Mouse (Mus musculus) embryonic fibroblast, embryonic 13.5 days (primary cell): Measurements from ENCODE around the gene Pou5f1. TPM values are rescaled to one million over a fixed set of nuclear protein-coding genes. Genes with fewer than 3 reads are reported as not detected.
"Not testable (repeated sequence)": the region's sequence is repeated elsewhere in the genome, so short reads cannot be mapped to it uniquely, and the experiment has no call there.

Experiments
- H3K27ac ChIP-seq: 2 replicates; pipeline ENCODE4 v1.5.1; 2012; ENCODE audit warnings: low read length, control low read depth, inconsistent platforms; ENCODE audit not compliant: insufficient read depth
- H3K4me1 ChIP-seq: 2 replicates; pipeline ENCODE4 v1.6.1; 2011; ENCODE audit warnings: low read length; ENCODE audit not compliant: control insufficient read depth, insufficient read depth
- H3K4me3 ChIP-seq: 2 replicates; pipeline ENCODE4 v1.5.1; 2011; ENCODE audit warnings: mild to moderate bottlenecking, control low read depth, low read length; ENCODE audit not compliant: insufficient read depth
- CTCF ChIP-seq: IDR thresholded peaks from 2 replicates; pipeline ENCODE4 v1.5.1; 2011; ENCODE audit warnings: mild to moderate bottlenecking, control low read depth, low read length, moderate library complexity, borderline replicate concordance; ENCODE audit not compliant: insufficient read depth
- POLR2A ChIP-seq: IDR thresholded peaks from 2 replicates; pipeline ENCODE4 v1.6.1; 2011; ENCODE audit warnings: low read depth, mild to moderate bottlenecking, control low read depth, low read length, moderate library complexity
- polyA plus RNA-seq: library from polyadenylated mRNA; stranded (reverse); fragments of >200 nt; gene quantifications from 2 replicates; pipeline ENCODE4 v1.2.4, GENCODE M21; 2011; ENCODE audit warnings: low read depth; ENCODE audit not compliant: missing spikeins, insufficient read length

The Pou5f1 gene
- polyA plus RNA-seq, 1 experiment, result 0.39 TPM

DNA sequence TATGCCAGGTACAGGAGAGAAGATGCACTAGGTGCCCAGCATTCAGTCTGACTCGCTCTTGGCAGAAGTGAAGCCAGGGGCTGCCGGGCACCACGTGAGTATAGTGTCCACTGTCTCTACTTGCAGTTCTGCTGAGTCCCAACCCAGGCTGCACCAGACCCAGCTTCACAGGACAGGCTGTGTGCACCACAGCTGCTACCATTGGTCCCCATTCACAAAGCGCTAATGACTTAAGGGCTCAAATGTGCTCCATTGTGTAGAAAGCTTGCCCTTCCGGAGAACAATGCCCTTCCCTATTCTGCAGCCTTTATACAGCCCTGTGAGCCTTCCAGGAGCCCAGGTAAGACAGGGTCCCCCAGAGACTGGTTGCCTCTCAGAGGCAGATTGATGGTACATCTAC lies 15.5 kb upstream of the Pou5f1 start:
- no peak overlapping the region for H3K4me3 ChIP-seq
- no peaks in the 10 kb centered on the region for H3K4me1 ChIP-seq
- H3K27ac ChIP-seq, result no peak overlapping the region
- TF ChIP-seq CTCF (no peak), POLR2A (no peak)

DNA sequence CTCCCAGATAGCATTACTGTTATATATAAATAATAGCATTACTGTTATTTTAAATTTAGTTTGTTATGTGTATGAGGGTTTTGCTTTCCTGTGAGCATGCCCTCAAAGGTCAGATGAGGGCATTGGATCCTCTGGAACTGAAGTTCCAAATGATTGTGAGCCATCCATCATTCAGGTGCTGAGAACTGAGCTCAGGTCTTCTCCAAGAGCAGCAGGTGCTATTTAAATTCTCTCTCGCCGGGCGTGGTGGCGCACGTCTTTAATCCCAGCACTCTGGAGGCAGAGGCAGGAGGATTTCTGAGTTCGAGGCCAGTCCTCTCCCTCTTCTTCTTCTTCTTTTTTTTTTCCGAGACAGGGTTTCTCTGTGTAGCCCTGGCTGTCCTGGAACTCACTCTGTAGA lies 8.7 kb upstream of the Pou5f1 start:
- Histone ChIP-seq H3K27ac (no peak overlapping the region), H3K4me3 (no peak overlapping the region), H3K4me1 (no peaks in the 10 kb centered on the region)
- no peak for TF ChIP-seq CTCF
- TF ChIP-seq POLR2A, result no peak

GRCm38 (mm10) chr17:35502226-35502625 lies 3.6 kb upstream of the Pou5f1 start:
- TF ChIP-seq CTCF (no peak), POLR2A (no peak)
- H3K27ac ChIP-seq, result no peak overlapping the region
- H3K4me1 ChIP-seq, result no peaks in the 10 kb centered on the region
- H3K4me3 ChIP-seq, result no peak overlapping the region

DNA sequence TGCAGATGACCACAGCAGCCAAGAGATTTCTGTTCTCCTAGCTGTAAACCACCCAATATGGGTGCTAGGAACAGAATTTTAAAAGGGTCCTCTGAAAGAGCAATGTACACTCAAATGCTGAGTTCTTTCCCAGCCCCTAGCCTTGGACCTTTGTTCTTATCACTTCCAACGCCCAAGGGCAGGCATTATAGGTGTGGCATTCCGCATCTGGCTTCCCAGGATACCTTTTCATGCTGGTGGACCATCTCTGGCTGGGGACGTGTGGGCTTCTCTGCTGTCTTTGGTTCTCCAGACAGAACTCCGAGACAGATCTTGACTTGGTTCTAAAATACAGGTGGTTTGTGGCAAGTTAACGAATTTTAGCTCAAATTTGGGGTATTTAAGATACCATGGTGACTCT lies 3.1 kb upstream of the Pou5f1 start:
- H3K27ac ChIP-seq, result no peak overlapping the region
- H3K4me3 ChIP-seq, result no peak overlapping the region
- TF ChIP-seq CTCF (no peak), POLR2A (no peak)
- H3K4me1 ChIP-seq, result no peaks in the 10 kb centered on the region

- Histone ChIP-seq H3K4me3 (no peak overlapping the region), H3K27ac (no peak overlapping the region), H3K4me1 (no peaks in the 10 kb centered on the region)
- TF ChIP-seq CTCF (no peak), POLR2A (no peak)
Measured at GRCm38 (mm10) chr17:35503849-35504248, 2.0 kb upstream of the Pou5f1 start.

DNA sequence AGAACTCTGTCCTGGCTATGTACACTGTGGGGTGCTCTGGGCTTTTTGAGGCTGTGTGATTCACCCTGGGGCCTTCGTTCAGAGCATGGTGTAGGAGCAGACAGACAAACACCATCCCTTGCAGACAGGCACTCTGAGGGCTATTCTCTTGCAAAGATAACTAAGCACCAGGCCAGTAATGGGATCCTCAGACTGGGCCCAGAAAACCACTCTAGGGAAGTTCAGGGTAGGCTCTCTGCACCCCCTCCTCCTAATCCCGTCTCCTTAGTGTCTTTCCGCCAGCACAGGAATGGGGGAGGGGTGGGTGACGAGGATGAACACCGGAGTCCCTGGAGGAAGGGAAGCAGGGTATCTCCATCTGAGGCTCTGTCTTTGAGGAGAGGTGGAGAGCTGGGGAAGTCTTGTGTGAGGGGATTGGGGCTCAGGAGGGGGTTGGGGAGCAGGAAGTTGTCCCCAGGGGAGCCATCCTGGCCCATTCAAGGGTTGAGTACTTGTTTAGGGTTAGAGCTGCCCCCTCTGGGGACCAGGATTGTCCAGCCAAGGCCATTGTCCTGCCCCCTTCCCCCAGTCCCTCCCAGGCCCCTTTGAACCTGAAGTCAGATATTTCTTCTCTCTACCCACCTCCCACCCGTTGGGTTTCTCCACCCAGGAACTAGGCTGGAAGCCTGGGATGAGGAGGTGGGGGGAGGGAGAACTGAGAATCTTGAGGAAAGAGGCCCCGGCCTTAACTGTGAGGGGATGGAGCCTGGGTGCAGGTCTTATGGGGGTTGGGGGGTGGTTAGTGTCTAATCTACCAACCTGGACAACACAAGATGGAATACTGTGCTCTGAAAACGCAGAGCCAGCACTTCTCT lies 963 bp upstream of the Pou5f1 start:
- H3K27ac ChIP-seq, result no peak overlapping the region
- TF ChIP-seq POLR2A, result no peak
- TF ChIP-seq CTCF, result no peak
- no peaks in the 10 kb centered on the region for H3K4me1 ChIP-seq
- H3K4me3 ChIP-seq, result no peak overlapping the region

- TF ChIP-seq CTCF (no peak), POLR2A (no peak)
- Histone ChIP-seq H3K27ac (no peak overlapping the region), H3K4me3 (no peak overlapping the region), H3K4me1 (no peaks in the 10 kb centered on the region)
Measured at GRCm38 (mm10) chr17:35506881-35507280, 1.1 kb downstream of the Pou5f1 start.

DNA sequence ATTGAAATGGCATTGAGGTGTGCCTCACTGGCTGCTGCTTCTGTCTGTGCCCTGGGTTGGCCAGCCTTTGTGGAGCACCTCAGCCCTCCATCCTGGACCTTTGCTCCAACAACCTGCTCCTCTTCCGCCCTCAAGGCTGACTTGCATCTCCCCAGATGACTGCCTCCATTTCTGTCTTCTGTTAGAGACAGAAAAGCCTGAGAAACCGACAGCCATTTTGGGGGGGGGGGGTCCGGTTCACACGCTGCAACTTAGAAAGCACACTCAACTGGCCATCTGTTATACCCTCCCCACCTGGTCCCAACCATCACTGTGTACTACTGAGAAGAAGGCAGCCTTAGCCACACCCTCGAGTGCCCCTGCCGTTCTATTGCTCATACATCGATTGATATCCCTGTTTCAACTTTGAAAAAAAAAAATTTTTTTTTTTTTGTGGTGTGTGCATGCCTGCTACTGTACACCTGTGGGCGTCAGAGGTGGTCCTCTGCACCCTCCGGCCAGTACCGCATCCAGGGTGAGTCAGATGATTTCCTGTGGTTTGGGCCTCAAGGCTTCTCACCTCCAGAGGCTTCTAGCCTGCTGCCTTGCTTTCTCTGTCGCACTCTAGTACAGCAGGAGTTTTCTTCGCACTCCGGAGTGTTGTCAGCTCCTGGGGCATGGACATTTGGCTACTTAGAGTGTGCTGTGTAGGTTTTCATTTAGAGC lies 1.9 kb downstream of the Pou5f1 start:
- Histone ChIP-seq H3K4me1 (no peaks in the 10 kb centered on the region), H3K4me3 (no peak overlapping the region), H3K27ac (no peak overlapping the region)
- TF ChIP-seq POLR2A, result no peak
- no peak for TF ChIP-seq CTCF

DNA sequence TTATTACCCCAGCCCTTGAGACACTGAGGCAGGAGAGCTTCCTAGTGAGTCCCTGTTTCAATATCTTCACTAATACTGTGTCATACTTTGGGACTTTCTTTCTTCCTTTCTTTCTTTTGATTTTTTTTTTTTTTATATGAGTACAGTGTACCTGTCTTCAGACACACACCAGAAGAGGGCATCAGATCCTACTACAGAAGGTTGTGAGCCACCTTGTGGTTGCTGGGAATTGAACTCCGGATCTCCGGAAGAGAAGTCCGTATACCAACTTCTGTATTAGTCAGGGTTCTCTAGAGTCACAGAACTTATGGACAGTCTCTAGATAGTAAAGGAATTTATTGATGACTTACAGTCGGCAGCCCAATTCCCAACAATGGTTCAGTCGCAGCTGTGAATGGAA lies 2.5 kb downstream of the Pou5f1 start:
- H3K4me1 ChIP-seq, H3K27ac ChIP-seq, H3K4me3 ChIP-seq: not testable (repeated sequence)

DNA sequence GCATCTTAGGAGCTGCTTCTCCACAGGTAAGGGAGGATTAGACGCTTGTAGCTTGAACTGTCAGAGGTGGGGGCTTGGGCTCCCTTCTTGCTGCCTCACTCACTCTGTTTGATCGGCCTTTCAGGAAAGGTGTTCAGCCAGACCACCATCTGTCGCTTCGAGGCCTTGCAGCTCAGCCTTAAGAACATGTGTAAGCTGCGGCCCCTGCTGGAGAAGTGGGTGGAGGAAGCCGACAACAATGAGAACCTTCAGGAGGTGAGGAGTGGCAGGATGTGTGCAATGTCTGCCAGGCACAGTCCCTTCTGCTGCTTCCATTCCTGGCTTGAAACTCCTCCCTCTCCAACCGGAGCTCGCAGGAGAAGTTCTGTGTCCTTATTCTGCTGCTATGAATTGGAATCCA lies 3.5 kb downstream of the Pou5f1 start:
- Histone ChIP-seq H3K4me3 (no peak overlapping the region), H3K27ac (no peak overlapping the region), H3K4me1 (peaks cover 3% of the 10 kb centered on the region; the same call in 1 of the 2 replicates)
- TF ChIP-seq CTCF (peak; percentile 54; the same call in 1 of the 2 replicates), POLR2A (no peak)
